Mouse (Mus musculus) cortical plate, adult 2 months (tissue): ENCODE measurements around the gene Ap1m1. TPM values are rescaled to one million over a fixed set of nuclear protein-coding genes. Genes with fewer than 3 reads are reported as not detected.

ENCODE experiments used
- H3K27ac ChIP-seq: fragments of 200-500 bp; 2 replicates; pipeline ENCODE4 v1.5.1; 2012; ENCODE audit warnings: low read length, control low read depth, inconsistent platforms; ENCODE audit not compliant: insufficient read depth
- H3K4me1 ChIP-seq: fragments of 200-500 bp; 2 replicates; pipeline ENCODE4 v1.6.1; 2011; ENCODE audit warnings: low read length; ENCODE audit not compliant: control insufficient read depth, insufficient read depth
- H3K4me3 ChIP-seq: fragments of 200-500 bp; 2 replicates; pipeline ENCODE4 v1.5.1; 2011; ENCODE audit warnings: mild to moderate bottlenecking, low read length, control low read depth; ENCODE audit not compliant: insufficient read depth
- CTCF ChIP-seq: fragments of 200-500 bp; IDR thresholded peaks from 2 replicates; pipeline ENCODE4 v1.5.1; 2011; ENCODE audit warnings: mild to moderate bottlenecking, control low read depth, low read length; ENCODE audit not compliant: insufficient read depth; ENCODE audit errors: extremely low read depth
- POLR2A ChIP-seq: fragments of 200-500 bp; IDR thresholded peaks from 2 replicates; pipeline ENCODE4 v1.6.1; 2011; ENCODE audit warnings: mild to moderate bottlenecking, low read length, control low read depth; ENCODE audit not compliant: insufficient read depth; ENCODE audit errors: extremely low read depth
- polyA plus RNA-seq: library from polyadenylated mRNA; depleted of rRNA; stranded (reverse); fragments of >200 nt; gene quantifications from 2 replicates; pipeline ENCODE4 v1.2.3, GENCODE M21; 2012; rRNA removed

The Ap1m1 gene
- polyA plus RNA-seq, 1 experiment, result 104 TPM

DNA sequence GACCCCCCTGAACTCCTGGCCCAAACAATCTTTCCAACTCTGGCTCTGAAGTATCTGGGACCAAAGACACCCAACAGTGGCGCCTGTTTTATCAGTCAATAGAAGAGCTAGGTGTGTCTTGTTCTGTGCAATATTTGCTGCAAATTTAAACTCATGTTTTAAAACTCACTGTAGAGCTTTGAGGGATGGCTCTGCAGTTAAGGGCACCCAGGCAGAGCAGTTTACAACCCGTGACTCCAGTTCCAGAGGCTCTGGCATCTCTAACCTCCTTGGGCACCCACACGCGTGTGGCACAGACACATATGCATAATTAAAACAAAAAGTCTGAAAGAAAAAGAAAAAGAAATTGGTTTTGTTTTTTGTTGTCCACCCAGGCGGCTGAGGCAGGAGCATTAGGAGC lies 61.7 kb downstream of the Ap1m1 start:
- H3K4me1 ChIP-seq, result no peaks in the 10 kb centered on the region
- TF ChIP-seq POLR2A, result no peak
- TF ChIP-seq CTCF, result no peak
- no peak overlapping the region for H3K27ac ChIP-seq
- H3K4me3 ChIP-seq, result no peak overlapping the region

DNA sequence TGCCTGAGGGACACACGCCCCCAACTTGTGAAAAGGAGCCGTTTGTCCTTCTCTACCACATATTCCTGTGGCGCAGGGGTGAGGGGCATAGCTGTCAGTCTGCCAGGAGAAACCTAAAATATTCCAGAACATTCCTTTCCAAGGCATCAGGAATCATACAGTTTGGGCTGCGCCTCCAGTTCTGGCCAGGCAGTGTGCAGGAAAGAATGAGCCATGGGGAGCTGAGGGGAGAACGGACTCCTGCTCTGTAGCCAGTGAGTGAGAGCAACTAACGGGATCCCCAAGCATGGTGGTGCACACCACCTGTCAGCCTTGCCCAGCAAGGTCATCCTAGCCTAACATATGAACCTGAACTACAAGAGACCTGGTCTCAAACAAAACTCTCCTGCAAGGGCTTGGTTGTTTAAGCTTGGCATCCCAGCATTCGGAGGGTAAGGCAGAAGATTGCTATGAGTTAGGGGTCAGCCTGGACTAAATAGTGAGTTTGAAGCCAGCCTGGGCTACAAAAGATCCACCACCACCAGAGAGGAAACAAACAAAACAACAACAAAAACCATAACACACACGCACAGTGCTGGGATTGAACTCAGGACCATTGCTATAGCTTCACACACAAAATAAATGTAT lies 63.3 kb downstream of the Ap1m1 start:
- Histone ChIP-seq H3K27ac (peak overlapping the region; percentile 26; the same call in 1 of the 2 replicates), H3K4me1 (no peaks in the 10 kb centered on the region), H3K4me3 (no peak overlapping the region)
- TF ChIP-seq CTCF (no peak), POLR2A (no peak)

DNA sequence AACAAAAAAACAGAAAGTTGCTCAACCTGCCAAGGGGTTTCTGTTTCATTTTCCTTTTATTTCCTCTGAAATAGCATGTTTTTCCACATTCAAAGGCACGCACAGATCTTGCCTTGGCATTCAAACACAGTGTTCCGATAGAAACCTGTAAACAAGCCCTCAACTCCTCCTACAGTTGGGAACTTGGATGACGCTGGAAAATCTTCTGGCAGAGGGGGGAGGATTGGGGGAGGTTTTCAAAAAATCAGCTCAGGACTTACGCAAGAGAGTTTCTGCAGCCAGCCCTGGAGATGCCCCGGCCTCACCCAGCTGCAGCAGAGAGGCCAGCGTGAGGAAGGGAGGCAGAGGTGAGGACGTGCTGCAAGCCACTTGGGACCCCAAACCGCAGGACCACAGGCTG lies 63.8 kb downstream of the Ap1m1 start:
- no peak overlapping the region for H3K27ac ChIP-seq
- H3K4me3 ChIP-seq, result no peak overlapping the region
- no peak for TF ChIP-seq CTCF
- no peak for TF ChIP-seq POLR2A
- no peaks in the 10 kb centered on the region for H3K4me1 ChIP-seq

DNA sequence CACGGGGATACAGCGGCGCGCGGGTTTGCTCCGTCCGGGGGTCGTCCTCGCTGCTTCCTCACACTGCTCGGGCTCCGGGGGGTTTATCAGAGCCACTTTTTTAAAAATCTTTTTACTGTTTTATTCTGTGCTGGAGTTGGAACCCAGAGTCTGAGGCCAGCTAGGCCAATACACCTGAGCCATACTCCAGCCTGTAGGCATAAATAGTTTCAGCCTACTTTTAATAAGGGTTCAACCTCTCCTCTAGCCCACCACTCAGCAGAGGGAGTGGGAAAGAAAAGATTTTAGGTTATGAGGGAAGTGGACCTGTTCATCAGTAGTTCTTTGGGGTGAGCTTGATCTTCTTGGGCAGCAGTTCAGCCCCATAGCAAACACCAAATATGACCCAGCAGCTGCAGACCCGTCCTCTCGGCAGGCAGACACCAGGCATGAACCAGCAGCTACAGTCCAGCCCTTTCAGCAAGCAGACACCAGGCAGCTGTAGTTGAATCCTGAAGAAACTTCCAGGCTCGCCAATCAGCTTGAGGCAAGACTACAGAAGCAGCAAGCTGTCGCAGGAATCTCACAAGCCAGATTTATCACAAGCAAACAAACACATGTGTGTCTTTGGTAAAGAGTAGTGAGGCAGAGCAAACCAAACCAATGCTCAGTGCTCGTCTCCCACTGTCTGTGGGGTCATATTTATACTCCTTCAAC lies 65.5 kb downstream of the Ap1m1 start, which contains the start of gene Gm10282:
TSS of gene Gm10282 (minus strand) at position 51 of the 696 bp plus-strand sequence.
- no peaks in the 10 kb centered on the region for H3K4me1 ChIP-seq
- H3K4me3 ChIP-seq, result no peak within 1 kb of the TSS
- H3K27ac ChIP-seq, result no peak within 1 kb of the TSS
- TF ChIP-seq CTCF (no peak), POLR2A (no peak)

DNA sequence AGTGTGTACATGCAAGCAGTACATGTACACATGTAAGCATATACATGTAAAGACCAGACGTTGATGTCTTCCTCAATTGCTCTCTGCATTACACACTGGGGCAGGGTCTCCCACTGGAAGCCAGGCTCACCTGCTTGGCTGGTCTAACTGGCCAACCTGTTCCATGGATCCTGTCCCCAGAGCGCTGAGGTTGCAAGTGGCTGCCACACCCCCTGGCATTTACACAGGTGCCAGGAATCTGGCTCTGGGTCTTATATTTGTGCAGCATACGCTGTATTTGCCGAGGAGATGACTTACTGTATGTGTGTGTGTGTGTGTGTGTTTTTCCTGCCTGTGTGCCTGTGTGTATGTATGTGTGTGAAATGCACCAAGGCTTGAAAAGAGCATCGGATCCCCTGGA lies 67.1 kb downstream of the Ap1m1 start:
- no peak overlapping the region for H3K4me3 ChIP-seq
- no peak overlapping the region for H3K27ac ChIP-seq
- no peak for TF ChIP-seq CTCF
- TF ChIP-seq POLR2A, result no peak
- peaks cover 2% of the 10 kb centered on the region; the same call in 1 of the 2 replicates for H3K4me1 ChIP-seq

Other genes starting within 250 kb of the Ap1m1 start
- 0.15 and 0.17 TPM in 2 replicates for gene Cyp4f18, start 230.4 kb upstream of the Ap1m1 start, polyA plus RNA-seq
- not detected in 2 replicates for gene Olfr372, start 198.8 kb upstream of the Ap1m1 start, polyA plus RNA-seq
- not detected in 2 replicates for gene Olfr373, start 156.8 kb upstream of the Ap1m1 start, polyA plus RNA-seq
- gene Olfr374, start 133.0 kb upstream of the Ap1m1 start, polyA plus RNA-seq, result 0.02 TPM in 1 of 2 replicates, not detected in the other
- 35.1 and 37.0 TPM in 2 replicates for gene Tpm4, start 105.0 kb upstream of the Ap1m1 start, polyA plus RNA-seq
- 58.6 and 62.1 TPM in 2 replicates for gene Rab8a, start 78.8 kb upstream of the Ap1m1 start, polyA plus RNA-seq
- gene Hsh2d, start 50.4 kb upstream of the Ap1m1 start, polyA plus RNA-seq, result 0.06 and 0.13 TPM in 2 replicates
- gene Cib3, start 27.2 kb upstream of the Ap1m1 start, polyA plus RNA-seq, result not detected in 2 replicates
- not detected in 2 replicates for gene Gm11034, start 26.4 kb upstream of the Ap1m1 start, polyA plus RNA-seq
- gene Fam32a, start 20.3 kb upstream of the Ap1m1 start, polyA plus RNA-seq, result 69.6 and 79.2 TPM in 2 replicates
- gene Gm10282, start 65.2 kb downstream of the Ap1m1 start, polyA plus RNA-seq, result 5.3 and 5.4 TPM in 2 replicates
- gene Klf2, start 79.0 kb downstream of the Ap1m1 start, polyA plus RNA-seq, result 11.7 and 14.7 TPM in 2 replicates
- 71.4 and 72.9 TPM in 2 replicates for gene Eps15l1, start 181.4 kb downstream of the Ap1m1 start, polyA plus RNA-seq
- gene Calr3, start 203.9 kb downstream of the Ap1m1 start, polyA plus RNA-seq, result 0.68 and 0.81 TPM in 2 replicates
- 8.1 and 8.9 TPM in 2 replicates for gene 1700030K09Rik, start 203.9 kb downstream of the Ap1m1 start, polyA plus RNA-seq
- 44.0 and 47.3 TPM in 2 replicates for gene Cherp, start 235.2 kb downstream of the Ap1m1 start, polyA plus RNA-seq